Mouse (Mus musculus) adrenal gland, postnatal 25 days (tissue): ENCODE data around the gene Prrc2a. TPM values are rescaled to one million over a fixed set of nuclear protein-coding genes. Genes with fewer than 3 reads are reported as not detected.
A peak's percentile ranks its signal among the peaks of the same experiment; 100 is the strongest.
"Not testable (repeated sequence)": the region's sequence is repeated elsewhere in the genome, so short reads cannot be mapped to it uniquely, and the experiment has no call there.

Experiments used
- DNase-seq: peaks from one replicate; pipeline ENCODE4 v3.0.0; 2021; ENCODE audit warnings: mixed read lengths
- total RNA-seq: library from RNA; stranded (reverse); gene quantifications from 2 replicates; pipeline ENCODE4 v1.2.3, GENCODE M21; 2021

Prrc2a gene
- total RNA-seq, 1 experiment from 2014 or later = 268 TPM

DNA sequence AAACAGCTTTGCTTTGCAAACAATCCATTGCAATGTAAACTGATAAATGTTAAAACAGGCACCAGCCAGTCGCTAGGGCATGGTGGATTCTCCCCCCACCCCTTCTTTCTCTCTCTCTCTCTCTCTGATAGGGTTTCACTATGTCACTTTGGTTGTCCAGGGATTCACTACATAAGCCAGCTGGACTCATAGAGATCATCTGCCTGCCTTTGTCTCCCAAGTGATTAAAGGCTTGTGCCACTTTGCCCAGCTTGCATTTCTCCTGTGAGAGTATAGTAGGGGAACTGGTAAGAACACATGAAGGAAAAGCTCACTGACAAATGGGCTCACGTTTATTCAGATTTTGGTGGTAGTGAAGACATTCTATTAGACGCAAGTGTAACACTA is 32.5 kb downstream of the Prrc2a start:
- DNase-seq = no peak

DNA sequence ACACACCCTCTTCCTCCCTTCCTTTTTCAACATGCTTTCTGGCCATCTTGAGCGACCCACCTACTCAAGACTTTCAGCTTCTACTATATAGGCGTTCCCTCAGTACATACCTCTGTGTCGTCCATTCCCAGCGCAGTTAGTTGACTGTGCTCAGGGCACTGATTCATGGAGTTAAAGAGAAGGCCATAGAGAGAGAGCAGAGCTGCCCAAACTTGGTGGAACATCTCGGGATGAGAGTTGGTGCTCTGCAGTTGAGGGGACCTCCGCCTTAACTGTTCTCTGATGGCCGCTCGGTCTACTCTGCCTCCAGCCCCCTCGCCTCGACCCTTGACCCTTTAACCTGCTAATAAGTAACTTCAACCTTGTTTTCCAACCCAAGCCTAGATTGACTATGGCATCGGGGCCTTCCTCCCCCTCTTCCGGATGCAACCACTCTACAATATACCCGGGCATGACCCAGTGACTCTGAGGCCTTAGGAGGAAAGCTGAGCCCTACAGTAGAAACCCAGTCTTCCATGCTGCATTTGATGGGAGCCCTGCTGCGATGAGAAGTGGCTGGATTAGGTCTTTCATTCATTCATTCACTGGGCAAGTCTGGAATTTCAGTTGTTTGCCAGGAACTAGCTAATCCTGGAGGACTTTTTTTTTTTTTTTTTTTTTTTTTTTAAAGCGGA is 33.1 kb downstream of the Prrc2a start, which contains the start of gene Apom:
Gene Apom (minus strand): TSS at position 551 of the 674 bp plus-strand sequence.
- no peak for DNase-seq

DNA sequence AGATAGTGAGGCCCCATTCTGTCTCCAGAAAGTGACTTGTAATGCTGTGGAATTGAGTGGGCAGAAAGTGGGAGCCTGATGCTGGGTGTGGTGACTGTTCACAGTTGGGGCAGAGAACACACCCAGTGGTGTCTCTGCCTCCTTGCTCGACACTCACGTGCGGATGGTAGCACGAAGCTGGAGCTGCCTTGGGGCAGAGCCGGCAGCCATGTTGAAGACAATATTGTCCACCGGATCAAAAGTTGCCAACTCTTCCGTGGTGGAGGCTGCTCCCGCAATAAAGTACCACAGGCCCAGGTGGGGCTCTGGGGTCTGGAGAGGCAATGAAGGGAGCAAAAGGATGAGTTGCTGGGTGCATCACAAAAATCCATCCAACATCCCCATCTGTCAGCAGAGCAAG is 33.7 kb downstream of the Prrc2a start:
- no peak for DNase-seq

DNA sequence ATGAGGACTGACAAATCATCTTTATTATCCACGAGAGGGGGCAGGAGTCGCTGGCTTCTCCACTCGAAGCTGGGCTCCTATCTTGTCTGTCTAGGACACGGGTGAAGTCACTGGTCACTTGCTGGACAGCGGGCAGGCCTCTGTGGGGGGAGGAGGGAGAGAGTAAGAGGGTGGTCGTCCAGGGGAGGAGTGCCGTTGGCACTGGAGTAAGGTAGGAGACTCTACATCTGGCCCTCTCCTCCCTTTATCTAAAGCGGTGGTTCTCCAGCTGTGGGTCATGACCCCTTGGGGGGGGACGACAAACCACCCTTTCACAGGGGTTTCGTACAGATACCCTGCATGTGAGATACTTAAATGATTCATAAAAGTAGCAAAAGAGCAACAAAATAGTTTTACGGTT is 35.7 kb downstream of the Prrc2a start:
- no peak for DNase-seq

DNA sequence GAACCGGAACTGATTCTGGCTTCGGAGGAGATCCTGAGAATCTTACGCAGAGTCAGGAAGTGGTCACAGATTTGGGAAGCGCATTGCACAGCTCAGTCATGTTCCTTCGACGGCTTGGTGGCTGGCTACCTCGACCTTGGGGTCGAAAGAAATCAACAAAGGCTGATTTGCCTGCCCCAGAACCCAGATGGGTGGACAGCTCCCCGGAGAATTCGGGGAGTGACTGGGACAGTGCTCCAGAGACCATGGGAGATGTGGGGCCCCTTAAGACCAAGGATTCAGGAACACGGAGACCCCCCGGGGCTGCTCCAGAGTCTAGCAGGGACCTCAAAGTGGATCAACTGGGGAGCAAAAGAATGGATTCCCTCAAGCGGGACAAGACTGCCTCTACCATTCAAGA is 37.7 kb downstream of the Prrc2a start:
- DNase-seq = no peak

DNA sequence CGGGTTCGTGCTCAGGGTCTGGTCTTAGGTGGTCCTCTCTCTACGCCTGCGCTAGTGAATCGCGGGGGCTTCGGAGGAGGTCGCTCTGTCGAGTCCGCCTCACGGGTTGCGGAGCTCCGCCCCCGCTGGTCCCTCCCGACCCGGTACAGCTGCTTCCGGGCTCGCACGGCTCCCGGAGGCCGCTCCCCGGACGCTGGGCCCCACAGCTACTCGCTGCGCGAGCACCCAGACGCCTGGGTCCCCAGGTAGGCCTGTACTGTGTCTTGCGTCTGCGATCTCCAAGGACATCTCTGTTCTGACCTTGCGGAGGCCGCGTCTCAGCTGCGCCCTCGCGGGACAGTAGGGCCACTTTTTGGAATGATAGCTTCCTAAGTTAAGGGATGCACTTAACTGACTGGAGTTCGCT is 38.5 kb downstream of the Prrc2a start, which contains the start of gene D17H6S53E:
Gene D17H6S53E (plus strand): TSS at position 168 of the 406 bp plus-strand sequence.
- DNase-seq = peak; percentile 81

DNA sequence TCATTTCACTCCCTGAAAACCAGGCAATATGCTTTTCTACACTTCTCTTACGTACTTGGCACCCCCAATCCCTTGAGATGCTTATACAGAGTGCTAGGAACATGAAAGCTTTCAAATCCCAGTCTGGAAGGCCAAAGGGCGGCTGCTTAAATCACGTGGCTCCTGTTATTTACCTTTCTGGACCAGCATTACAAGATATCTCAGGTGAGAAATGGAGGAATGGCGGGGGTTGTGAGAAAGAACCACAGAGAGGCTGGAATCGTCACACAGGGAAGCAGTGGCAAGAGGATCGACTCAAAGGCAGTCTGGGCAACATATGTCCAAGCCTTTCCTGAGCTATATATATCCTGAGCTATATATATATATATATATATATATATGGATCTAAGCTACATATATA is 39.1 kb downstream of the Prrc2a start:
- DNase-seq = no peak

DNA sequence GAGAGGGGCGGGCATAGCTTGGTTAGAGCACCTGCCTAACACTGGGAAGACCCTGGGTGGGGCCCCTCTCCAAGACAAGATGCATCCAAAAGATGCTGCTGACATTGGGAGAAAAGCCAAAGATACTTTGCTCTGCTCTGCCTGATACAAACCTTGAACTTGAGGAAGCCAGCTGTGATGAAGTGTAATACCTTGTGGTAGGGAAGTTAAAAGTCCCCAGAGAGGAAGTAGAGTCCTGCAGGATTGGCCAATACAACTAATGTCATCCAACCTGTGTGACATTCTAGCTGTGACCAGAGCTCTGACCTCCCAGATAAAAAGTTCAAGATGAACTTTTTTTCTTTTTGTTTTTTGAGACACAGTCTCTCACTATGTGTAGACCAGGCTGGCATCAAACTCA is 39.6 kb downstream of the Prrc2a start:
- no peak for DNase-seq

DNA sequence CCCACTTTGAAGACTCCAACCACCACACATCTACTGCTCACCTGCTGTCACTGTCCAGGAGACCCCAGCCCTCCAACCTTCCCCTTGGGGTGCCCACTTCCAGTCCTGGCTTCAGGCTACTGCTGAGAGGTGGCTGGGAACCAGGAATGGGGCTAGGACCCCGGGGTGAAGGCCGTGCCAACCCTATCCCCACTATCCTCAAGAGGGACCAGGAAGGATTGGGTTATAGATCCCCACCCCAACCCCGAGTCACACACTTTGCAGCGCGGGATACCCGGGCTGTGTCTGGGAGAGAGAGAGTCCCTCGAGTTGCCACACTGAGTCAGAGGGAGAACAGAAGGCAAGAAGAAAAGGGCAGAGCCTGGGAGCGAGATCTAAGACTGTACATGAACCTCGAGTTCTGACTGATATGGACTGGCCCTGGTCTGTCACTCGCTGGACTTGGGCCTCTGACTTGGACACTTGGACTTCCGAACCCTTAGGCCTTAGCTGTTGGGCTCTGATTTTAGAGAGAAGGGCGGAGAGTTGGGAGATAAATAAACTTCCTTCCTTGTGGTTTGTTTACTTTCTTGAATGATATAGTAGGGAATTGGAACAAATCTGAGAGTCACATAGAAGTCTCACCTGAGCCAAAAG is 40.3 kb downstream of the Prrc2a start:
- not testable (repeated sequence) for DNase-seq

DNA sequence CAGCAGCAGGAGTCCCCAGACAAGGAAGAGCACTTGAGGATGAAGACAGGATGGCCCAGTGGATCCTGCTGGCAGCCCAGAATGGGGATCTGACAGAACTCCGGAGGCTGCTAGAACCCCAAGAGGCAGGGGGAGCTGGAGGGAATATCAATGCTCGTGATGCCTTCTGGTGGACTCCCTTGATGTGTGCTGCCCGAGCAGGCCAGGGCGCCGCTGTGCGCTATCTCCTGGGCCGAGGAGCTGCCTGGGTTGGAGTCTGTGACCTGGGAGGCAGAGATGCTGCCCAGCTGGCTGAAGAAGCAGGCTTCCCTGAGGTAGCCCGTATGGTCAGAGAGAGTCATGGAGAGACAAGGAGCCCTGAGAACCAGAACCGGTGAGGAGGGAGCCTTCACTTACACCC is 41.4 kb downstream of the Prrc2a start:
- not testable (repeated sequence) for DNase-seq

DNA sequence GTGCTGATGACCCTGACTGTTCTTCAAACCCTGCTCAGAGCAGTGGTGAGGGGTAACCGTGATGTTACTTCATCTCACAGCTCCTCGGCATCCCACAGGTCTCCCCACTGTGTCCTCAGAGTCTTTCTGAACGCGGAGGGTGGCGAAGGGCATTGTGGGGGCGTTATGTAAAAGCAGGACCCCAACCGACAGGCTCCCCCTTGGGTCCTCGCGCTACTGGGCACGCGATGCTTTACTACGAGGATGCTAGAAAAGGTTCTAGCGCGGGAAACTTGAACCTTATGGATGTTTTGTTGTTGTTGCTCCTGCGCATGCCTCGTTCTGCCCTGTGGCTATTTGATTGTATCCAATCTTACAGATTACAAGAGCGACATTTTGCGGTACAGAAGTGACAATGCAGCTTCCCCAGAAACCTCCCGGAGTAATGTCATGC is 42.8 kb downstream of the Prrc2a start, which contains the start of gene Csnk2b:
Gene Csnk2b (minus strand): TSS at position 183 of the 433 bp plus-strand sequence.
- peak; percentile 41 for DNase-seq

DNA sequence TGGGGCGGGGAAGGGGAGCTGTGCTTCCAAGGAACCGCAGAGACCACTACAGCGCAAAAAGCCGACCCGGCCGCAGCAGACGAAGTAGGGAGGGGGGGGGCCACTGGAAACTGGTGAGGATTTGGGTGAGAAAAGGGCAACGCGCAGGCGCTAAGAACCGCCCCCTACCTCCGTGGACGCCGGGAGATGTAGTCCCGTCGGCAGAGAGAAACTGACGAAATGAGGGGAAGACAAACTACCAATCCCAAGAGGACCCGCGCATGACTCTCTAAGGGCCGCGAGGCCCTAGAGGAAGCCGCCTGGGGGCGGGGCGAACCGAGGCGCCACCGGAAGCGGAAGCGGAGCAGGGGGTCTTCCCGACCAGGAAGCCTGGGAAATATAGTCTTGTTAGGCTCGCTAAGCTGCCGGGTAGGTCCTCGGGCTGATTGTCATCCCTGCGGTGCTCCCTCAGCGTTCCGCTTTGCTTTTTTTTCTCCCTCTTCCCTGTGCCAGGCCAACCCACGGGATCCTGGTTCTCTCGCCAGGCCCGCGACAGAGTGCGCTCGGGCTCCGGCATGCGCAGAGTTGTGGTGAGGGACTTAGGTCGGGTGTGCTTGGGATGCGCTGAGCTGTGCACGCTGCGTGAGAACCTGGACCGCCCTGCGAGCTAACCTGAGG is 43.4 kb downstream of the Prrc2a start, which contains the start of gene Gpank1:
Gene Gpank1 (plus strand): TSS at position 313 of the 657 bp plus-strand sequence.
- DNase-seq = peak; percentile 97

DNA sequence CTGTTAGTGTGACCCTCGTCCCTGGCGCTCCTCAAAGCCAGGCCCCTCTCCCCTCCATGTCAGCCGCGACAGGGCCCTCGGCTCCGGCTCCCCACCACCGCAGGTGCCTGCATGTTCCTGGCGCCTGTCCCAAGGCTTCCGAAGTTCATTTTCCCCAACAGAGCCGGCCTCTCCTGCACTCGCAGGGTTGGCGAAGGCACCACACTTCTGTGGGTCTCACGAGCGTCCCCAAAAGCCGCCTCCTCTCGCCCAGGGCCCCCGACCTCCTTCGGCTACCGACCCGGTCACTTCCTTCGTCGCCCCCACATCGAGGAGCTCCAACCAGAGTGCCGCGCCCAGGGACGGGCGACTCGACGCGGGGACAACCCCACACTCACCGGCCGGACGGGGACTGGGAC is 44.0 kb downstream of the Prrc2a start:
- peak; percentile 59 for DNase-seq

DNA sequence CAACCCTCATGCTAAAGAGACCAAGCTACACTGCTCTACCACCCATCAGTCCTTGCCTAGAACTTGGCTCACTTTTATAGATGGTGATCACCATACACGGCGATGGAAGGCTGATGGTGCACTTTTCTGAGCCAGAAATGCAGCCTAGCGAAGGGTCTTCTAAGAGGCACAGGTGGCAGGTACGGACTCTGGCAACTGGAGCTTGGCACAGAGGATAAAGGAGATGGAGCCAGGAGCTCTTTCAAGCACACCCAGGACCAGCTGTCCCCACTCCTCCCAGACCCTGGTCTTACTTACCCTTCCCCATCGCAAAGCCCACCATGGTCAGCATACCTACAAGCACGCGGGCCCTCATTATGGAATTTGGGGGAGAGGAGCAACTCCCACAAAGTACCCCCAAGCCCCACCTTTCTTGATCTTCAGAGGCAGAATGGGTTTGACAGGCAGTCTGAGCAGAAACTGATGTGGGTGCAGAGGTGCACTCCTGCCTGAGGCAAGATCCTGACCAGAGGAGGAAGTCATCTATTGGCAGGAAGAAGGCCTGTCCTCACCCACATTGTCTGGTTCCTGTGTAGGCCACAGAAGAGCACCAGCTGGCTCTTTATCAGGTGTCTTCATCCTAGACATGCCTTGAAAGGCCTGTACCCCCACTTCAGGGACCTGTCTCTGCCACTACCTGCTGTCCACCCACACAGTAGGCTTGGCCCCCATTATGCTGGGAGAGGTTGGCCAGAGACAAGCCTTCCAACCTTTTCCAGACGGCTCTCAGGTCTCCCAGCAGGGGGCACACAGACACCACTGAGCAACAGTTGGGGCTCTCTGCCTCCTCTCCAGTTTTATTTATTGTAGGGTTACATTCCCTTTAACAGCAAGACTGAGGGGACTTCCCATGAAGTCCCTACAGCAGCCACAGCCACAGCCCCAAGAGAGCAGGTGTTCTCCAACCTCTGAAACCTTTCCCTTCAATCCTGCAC is 49.4 kb downstream of the Prrc2a start, which contains the start of gene Ly6g5b:
Gene Ly6g5b (minus strand): TSS at position 383 of the 974 bp plus-strand sequence.
- DNase-seq = peak; percentile 37

DNA sequence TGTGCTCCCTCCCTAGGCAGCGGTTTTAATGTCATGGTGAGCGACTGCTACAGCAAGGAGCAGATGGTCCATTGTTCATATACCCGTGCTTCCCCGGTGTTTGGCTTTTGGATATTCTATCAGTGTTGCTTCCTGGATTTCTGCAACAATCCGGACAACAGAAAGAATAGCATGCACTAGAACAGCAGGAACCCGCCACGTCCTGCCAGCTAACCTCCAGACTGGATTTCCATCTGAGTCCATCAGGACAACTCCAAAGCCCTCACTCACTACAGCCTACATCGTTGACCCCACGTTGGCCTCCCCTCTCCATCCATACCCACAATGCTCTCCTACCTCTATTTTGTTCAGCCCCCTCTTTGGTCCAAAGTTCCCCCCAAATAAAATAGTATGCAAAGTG is 52.9 kb downstream of the Prrc2a start:
- DNase-seq = no peak

DNA sequence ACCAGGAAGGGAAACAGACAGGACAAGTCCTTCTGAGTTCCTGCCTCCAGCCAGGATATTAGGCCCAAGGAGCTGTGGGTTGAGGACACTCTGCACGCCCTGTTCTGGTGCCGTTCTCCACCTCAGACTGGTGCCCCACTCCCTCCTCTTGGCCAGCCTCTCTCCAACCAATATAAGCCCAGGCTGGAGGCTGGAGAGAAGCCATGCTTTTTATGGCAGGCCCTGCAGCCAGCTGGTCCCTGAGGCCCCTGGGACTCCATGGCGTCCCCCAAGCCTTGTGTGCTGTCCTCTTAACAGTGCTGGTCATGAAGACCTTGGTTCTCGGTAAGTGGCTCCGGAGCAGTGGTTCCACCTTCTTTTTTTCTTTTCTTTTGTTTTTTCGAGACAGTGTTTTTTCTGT is 56.6 kb downstream of the Prrc2a start, which contains the start of gene Ly6g5c:
Gene Ly6g5c (plus strand): TSS at position 183 of the 400 bp plus-strand sequence.
- DNase-seq = no peak

DNA sequence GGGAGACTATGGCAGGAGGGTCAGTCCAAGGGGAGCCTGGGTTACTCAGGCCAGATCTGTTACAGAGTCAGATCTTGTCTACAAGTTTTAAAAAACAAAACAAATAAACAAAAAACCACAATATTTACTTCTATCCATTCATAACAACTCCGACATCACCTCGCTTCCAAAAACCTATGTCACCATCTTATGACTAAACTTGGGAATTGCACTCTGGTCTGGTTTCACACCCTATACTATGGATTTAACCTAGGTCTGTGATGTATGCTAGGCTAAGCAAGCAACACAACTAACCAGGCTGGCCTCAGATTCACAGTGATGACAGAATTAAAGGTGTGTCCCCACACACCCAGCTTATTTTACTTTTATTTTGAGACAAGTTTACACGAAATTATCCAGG is 58.2 kb downstream of the Prrc2a start:
- DNase-seq = no peak

DNA sequence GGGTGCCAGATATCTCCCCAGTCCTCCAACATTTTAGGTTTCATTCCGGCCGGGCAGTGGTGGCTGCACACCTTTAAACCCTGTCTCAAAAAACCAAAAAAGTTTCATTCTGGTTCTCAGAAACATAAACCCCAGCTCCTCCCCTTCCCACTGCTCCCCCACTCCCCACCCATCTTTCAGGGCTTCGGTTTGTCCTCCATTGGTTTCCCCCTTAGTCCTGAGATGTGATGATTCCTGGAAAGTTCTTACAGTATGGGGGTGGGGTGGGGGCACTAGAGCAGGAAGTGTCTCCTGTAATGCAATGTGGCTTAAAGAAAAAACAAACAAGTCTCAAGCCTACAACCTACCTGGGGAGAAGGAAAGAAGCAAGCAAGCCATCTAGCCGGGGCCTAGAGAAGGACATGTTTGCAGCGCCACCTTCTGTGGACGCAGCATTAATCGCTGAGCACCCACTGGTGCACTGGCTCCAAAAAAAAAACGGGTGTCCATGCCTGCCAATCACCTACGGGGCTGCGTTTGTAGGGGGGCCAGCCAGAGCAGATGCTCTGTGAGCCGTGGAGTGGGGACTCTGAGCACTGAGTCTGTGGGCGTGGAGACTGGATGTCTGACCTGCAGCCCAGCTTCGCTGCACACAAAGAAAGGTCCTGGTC is 58.8 kb downstream of the Prrc2a start:
- no peak for DNase-seq

DNA sequence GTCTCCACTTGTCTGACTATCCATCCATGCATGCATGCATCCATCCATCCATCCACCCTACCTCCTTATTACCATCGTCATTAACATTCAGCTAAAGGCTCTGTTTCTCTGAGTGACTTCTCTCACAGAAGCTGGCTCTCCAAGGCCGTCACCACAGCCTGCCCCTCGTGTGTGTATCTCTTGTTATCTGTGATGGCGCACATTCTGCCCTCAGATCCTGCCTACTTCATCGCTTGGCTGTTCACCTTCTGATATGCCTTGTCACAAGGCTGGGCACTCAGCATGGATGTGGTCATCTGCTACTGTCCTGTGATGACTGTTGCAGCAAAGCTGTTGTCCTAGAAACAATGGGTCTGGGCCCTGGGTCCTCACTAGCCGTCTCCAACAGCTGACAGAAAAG is 59.9 kb downstream of the Prrc2a start:
- DNase-seq = no peak

DNA sequence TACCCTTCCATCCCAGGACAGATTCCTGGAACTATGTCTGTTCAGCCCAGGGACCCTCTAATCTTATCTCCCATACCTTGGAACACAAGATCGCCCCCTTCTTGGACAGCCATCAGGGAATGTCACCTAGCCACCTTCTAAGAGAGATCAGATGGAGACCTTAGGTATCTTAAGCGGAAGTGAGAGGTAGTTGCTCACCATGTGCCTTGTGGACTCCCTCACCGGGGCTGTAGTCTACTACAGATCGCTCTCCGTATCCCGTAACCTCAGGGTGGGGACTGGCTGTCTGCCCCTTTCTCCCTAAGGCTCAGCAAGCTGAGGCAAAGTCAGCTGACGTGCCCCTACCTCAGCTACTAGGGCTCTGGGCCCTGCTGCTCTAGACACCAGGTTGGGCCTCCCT is 60.6 kb downstream of the Prrc2a start:
- no peak for DNase-seq

DNA sequence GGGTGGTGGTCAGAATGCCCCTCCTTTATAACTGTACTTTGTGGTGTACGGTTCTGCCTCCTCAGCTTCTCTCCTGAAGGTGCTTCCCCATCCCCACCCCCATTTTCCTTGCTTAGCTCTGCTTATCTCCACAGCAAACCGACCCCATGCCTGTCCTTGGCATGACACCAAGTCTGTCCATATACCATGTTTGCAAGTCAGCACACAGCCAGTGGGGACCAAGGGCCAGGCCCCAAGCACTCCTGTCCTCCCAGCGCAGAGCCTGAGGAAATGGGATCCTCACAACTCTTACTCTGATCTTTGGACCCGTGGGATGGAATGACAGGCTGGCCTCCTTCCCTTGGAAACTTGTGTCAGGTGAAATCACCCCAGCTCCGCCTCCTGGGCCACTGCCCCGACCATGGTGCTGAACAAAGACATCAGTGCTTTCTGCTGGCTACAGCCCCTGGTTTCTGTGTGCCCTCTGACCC is 61.4 kb downstream of the Prrc2a start:
- DNase-seq = no peak
